Mouse (Mus musculus): ENCODE data around the gene Ttll1.

Ttll1 gene

GRCm38 (mm10) chr15:83510805-83511405 lies at the start of gene Ttll1:
Gene Ttll1, minus strand, starts transcription at chr15:83510893.
- peak; percentile 83 for DNase-seq (ENCODE audit: low read depth)

DNA sequence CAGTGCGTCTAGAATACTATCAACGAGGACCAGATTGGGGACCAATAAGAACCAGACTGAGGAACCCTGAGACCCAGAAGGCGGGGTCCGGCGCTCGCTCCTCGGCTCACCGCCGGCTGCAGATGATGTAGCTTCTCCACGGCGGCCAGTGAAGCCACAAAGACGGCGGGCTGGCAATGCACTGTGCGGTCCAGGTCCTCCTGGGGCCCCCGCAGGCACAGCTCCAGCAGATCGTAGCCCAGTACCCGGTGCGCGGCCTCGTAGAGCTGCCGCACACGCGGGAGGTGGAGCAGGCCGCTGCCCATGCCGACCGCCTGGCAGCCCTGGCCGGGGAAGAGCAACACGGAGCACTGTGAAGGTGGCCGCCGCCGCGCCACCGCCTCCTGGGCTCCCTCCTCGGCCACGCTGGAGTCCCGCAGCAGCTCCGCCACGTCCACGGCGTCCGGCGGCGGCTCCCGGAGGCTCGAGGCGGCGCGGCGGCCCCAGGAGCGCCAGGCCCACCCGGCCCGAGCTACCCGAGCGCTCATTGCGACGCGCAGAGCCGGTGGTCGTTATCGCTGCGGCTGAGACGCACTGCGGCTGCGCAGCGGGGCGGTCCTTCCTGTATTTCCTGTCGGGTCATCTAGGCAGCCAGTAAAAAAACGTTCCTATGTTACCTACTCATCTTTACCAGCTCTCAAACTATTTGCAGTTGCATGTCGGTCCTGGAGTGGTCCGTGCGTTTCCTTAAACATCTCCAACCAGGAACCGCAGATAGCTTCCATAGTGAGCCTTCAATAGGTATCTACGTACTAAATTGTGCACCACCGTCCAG lies 44.7 kb upstream of the Ttll1 start:
- peak; percentile 80 for DNase-seq (ENCODE audit: low read depth)

- no peak for DNase-seq (ENCODE audit: low read depth)
Measured at GRCm38 (mm10) chr15:83553831-83554230, 43.1 kb upstream of the Ttll1 start.

- DNase-seq (ENCODE audit: low read depth) = no peak
Measured at GRCm38 (mm10) chr15:83550137-83550536, 39.4 kb upstream of the Ttll1 start.

GRCm38 (mm10) chr15:83547144-83547543 lies 36.5 kb upstream of the Ttll1 start:
- DNase-seq (ENCODE audit: low read depth) = no peak

DNA sequence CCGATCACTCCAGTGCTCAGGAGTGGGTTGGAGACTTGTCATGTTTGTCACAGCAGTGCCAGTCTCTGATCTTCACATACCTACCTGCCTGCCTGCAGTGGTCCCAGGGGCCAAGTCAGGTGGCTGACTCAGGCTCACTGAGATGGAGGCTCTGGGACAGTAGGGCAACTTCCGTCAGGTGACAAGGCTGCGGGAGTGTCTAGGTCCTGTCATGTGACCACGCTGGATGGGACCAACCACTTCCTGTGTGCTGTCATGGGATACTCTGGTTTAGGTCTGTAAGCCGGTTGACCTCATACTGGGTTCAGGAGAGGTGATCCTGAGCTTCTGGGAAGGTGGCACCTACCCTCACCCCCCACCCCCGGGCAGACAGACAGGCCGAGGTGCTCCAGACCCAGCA lies 35.3 kb upstream of the Ttll1 start:
- DNase-seq (ENCODE audit: low read depth) = no peak

- DNase-seq (ENCODE audit: low read depth) = no peak
Measured at GRCm38 (mm10) chr15:83541647-83542287, 31.1 kb upstream of the Ttll1 start.

- DNase-seq (ENCODE audit: low read depth) = no peak
Measured at GRCm38 (mm10) chr15:83539905-83540304, 29.2 kb upstream of the Ttll1 start.

DNA sequence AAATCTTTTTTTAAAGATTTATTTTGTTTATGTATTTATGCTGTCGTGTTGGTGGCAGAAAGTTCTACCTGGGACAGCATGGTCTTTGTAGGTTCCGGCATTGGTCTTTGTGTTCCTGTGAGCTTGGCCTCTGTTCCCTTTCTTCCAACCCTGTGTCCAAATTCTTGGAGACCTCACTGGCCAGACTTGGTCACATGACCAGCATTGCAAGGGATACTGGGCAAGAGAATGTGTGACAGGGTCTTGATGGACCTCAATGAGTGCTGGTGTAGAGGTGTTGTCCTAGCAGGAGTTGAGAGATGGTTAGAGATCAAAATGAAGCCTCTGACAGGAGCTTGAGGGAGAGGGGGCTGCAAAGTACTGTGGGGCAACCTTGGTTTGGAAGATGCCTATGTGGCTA lies 28.2 kb upstream of the Ttll1 start:
- no peak for DNase-seq (ENCODE audit: low read depth)

GRCm38 (mm10) chr15:83535890-83536231 lies 25.2 kb upstream of the Ttll1 start:
- no peak for DNase-seq (ENCODE audit: low read depth)

- DNase-seq (ENCODE audit: low read depth) = no peak
Measured at GRCm38 (mm10) chr15:83534960-83535889, 24.5 kb upstream of the Ttll1 start.

GRCm38 (mm10) chr15:83532606-83533005 lies 21.9 kb upstream of the Ttll1 start:
- DNase-seq (ENCODE audit: low read depth) = no peak

DNA sequence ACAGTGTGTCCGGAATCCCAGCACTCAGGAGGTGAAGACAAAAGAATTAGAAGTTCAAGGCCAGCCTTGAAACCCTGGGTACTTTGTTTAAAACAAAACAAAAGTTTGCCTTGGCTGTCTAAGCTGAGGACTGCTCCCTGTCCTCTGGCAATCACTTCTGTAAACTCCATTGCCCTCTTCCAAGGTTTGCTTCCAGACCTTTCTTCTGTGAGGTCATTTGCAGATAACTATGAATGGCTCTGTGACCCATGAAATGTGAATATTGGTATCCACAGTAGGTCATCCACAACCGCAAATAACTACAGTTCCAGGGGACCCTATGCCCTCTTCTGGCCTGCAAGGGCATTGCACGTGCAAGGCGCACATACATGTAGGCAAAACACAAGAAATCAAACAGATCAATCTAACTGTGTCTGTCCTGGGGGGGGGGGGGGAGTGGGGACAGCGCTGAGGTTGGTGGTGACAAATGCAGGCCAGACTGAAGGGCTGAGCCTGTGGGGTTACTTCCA lies 21.3 kb upstream of the Ttll1 start:
- DNase-seq (ENCODE audit: low read depth) = no peak

- DNase-seq (ENCODE audit: low read depth) = no peak
Measured at GRCm38 (mm10) chr15:83530688-83531087, 20.0 kb upstream of the Ttll1 start.

DNA sequence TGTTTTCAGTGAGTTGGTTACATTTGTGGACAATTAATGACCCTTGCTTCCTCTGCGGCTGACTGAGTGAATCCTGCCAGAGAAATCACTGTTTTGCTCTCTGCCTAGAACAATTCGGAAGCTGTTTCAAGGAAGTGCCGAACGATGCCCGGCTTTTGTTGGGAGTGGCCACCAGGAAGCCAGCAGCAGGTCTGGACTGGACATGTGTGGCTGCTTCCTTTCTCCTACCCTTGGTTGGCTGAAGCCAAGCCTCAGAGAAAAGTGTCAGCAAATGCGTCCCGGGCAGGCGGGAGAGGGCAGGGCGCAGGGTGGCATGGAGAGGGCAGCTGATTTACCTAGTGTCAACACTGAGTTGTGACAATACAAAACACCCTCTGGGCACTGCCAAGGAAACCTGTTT lies 19.5 kb upstream of the Ttll1 start:
- DNase-seq (ENCODE audit: low read depth) = no peak

GRCm38 (mm10) chr15:83529765-83530164 lies 19.1 kb upstream of the Ttll1 start:
- no peak for DNase-seq (ENCODE audit: low read depth)

DNA sequence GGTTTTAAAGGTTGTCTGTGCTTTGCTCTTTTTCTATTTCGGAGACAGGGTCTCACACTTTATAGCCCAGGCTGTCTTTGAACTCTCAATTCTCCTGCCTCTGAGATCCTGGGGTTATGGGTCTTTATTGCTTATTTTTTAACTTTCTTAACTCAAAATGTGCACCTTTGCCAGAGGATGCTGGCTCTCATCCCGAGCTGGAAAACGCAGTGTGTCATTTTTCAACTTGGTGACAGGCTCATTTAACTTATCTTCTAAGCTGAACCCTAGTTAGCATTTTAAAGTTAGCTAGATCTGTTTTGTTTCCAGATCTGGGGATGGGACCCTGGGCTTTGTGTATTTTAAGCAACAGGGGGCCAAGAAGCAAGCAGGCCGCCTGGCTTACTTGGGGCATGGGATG lies 18.2 kb upstream of the Ttll1 start:
- no peak for DNase-seq (ENCODE audit: low read depth)

DNA sequence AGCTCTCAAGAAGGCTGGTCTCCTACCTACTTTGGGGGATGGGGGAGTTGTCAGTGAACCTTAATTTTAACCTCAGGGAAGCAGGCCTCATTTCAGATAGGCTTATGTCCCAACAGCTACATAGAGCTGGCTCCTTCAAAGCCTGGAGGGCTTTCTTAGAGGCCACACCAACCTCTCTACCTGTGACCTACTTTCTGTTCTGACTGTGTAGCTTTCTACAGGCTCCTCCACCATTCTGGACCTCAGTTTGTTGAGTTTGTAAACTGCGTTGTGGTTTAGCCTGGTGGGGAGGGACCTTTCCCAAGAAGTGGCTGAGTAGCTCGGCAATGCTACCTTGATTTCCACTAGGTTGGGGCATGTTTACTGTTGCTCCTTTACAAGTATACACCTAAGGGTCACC lies 17.1 kb upstream of the Ttll1 start:
- no peak for DNase-seq (ENCODE audit: low read depth)

DNA sequence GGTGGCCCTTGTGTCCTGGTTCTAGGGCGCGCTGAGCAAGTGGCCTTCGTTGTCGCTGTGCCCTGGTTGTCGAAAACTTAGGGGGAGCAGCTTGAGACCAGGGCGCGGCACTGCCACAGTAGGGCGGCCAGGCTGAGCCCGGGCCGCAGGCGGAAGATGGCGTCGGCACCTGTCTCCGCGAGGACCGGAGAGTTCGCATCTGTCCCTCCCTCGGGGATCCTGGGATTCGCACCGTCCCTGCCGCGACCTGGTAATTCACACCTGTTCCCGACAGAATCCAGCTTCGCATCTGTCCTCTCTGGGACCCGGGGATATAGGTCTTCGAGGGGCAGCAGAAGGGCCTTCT lies 16.4 kb upstream of the Ttll1 start:
- no peak for DNase-seq (ENCODE audit: low read depth)

GRCm38 (mm10) chr15:83526424-83527091 lies 15.9 kb upstream of the Ttll1 start, which contains the start of gene Bik:
Gene Bik, plus strand, starts transcription at chr15:83526862.
- no peak for DNase-seq (ENCODE audit: low read depth)

DNA sequence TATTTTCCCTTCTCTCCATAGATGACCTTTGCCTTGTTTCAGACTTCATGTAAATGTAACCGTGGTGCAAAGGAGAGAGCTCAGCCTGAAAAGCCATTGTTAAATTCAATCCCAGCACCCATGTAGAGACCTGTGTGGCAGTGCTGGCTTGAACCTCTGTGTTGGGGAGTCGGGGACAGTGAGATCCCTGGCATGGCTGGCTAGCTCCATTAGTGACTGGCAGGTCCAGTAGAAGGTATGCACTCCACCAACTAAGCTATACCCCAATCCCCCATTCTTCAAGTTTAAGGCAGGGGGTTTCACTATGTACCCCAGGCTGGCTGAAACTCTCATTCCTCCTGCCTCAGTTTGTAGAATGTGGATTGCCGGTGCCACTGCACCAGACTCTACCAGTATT lies 13.6 kb upstream of the Ttll1 start:
- no peak for DNase-seq (ENCODE audit: low read depth)
